Mouse (Mus musculus) retina, embryonic 14.5 days (tissue): ENCODE measurements around the gene Acad11.

Experiments
- DNase-seq: peaks from one replicate; pipeline ENCODE4 v3.0.0-alpha.2; 2015; ENCODE audit warnings: low spot score

Acad11 gene

DNA sequence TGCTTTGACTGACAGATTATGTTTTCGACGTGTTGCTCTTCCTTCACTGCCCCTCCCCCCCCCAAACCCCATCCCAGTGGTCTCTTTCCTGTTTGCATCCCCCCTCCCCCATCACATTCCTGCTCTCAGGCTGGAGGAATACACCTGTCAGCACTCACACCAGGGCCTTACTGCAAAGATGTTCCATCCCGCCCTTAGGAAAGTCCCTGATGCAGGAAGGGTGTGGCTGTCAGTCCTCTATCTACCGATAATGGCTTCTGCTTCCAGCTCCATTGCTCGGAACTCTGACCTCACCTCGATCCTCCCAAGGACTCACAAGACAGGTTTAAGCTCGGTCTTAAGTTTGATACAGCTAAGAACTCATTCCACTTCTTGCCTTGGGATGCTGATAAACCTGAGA, 83.5 kb downstream of the Acad11 start:
- no peak for DNase-seq

GRCm38 (mm10) chr9:104148969-104149368, 85.8 kb downstream of the Acad11 start:
- no peak for DNase-seq

DNA sequence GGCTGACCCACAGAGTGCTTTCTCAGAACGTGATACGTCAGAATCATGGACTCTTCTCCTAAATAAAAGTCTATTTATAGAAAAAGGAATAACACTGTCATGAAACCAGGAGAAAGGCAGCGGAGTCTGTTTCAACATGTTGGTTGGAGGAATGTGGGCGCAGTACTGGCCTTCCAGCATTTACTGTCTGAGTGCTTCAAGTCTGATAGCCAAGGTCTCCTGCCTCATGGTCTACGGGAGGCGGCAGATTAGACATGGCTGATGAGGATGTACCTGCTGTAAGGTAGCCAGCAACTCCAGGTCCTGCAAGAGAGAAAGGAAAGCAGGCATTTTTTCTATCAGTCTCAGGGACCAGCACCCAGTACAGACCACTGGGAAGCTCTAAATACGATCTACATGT, 88.9 kb downstream of the Acad11 start:
- no peak for DNase-seq

DNA sequence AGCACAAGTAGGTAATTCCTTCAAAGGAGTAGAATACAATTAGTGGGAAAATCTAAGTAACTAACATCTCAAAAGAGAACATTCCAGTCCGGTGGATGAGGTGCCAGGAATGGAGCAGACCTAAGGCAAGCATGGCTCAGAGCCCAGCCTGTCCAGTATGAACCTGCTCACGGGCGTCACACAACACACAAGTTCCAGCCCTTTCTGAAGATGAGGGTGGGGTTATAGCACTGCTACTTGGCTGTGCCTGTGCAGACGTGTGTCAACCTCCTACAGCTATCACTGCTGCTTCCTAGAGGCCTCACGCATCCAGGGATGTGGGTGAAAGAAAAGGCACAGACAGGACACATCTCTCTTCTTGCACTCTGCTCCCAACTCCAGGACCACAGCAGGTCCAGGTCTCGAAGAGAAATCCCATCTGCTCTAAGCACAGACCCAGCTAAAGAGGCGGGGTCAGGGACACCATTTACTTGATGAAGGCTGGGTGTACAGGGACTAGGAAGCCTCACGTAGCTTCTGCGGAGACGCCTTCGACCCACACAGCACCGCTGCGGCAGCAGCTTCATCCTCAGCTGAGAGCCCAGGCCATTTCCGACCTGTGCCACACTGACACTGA, 92.0 kb downstream of the Acad11 start:
- no peak for DNase-seq

- DNase-seq: no peak
These were observed 93.3 kb downstream of the Acad11 start for GRCm38 (mm10) chr9:104156506-104156905.

GRCm38 (mm10) chr9:104157291-104157690, 94.1 kb downstream of the Acad11 start:
- no peak for DNase-seq

DNA sequence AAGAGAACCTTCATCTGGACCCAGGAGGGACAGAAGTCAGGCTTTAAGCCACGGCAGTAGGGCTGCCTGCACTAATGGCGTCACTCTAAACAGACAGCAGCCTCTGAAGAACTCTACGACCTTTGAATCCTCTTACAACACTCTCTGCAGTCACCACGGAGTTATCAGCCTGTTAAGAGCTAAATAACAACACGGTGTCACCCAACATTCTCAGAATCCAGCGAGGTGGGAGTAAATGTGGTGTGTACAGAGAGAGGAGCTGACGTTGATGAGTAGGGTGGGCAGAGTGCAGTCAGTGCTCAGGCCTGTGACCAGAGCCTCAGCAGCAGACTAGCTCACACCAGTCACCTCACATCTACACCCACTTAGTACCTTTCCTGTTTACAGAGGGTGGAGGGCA, 97.9 kb downstream of the Acad11 start:
- DNase-seq: no peak

DNA sequence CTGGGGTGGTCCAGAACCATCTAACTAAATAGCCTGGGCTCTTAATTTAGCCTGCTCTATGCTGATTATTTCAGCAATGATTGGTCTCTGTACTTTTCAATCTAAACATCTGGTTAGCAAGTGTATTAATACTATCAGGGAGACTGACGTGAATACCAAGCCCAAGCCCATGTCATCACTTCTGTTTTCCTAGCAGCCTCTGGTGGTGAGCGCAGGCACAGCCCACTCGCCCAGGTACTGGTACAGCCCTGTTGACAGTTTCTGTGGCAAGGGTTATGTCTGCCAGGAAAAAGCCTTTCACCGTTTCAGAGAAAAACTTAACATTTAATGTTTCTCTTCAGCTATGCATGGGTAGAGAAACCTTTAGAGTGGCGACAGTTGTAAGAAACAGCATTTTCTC, 101.0 kb downstream of the Acad11 start:
- DNase-seq: no peak

GRCm38 (mm10) chr9:104165926-104166325, 102.7 kb downstream of the Acad11 start:
- no peak for DNase-seq

- no peak for DNase-seq
These were observed 106.8 kb downstream of the Acad11 start for GRCm38 (mm10) chr9:104169986-104170385.

DNA sequence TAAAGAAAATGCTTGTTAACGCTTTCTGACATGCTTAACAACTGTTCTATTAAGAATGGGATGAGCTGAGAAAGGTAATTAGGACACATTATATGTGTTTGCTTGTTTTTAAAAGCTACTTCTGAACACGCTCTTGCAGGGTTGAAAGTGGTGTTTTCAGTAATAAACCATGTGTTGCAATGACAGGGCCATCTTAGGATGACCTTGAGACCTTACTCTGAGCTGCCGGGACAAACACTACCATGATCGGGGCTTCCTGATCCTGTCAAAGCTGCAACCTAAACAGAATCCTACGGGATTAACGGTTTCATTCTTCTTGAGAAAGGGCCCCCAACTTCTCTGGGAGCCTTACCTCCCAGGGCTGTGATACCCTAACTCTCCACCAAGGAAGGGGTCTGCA, 108.5 kb downstream of the Acad11 start:
- DNase-seq: no peak

- no peak for DNase-seq
These were observed 109.2 kb downstream of the Acad11 start for GRCm38 (mm10) chr9:104172342-104172741.
